Mouse (Mus musculus): ENCODE data around the gene Cyp2b10. TPM values are rescaled to one million over a fixed set of nuclear protein-coding genes. Genes with fewer than 3 reads are reported as not detected.

Gene Cyp2b10
- polyA plus RNA-seq, 1 experiment from 2014 or later, result not detected

- H3K27me3 ChIP-seq (ENCODE audit: control insufficient read depth, insufficient read depth, low read length), result no peaks in the 10 kb centered on the region
- H3K9me3 ChIP-seq (ENCODE audit: control insufficient read depth, low read length), result no peaks in the 10 kb centered on the region; the same call in 1 of the 2 replicates
- H3K4me2 ChIP-seq (ENCODE audit: low read length), result no peak overlapping the region
- 76% methylated on average over 1 of the region's 1 CpGs for WGBS
- H3K4me1 ChIP-seq (ENCODE audit: control insufficient read depth, insufficient read depth, low read length), result no peaks in the 10 kb centered on the region
- no peak overlapping the region for H3K9ac ChIP-seq (replicated peaks; ENCODE audit: low read length)
- no peak for ATAC-seq (ENCODE audit: low FRiP score, low TSS enrichment)
- H3K4me3 ChIP-seq (replicated peaks; ENCODE audit: low read depth, low read length), result no peak overlapping the region
- DNase-seq, result no peak
- H3K36me3 ChIP-seq (ENCODE audit: control insufficient read depth, insufficient read depth, low read length), result no peaks in the 10 kb centered on the region
- no peak overlapping the region for H3K27ac ChIP-seq (replicated peaks; ENCODE audit: low read depth, low read length)
Observed at GRCm38 (mm10) chr7:25945274-25945673, 47.9 kb downstream of the Cyp2b10 start.

Other genes starting within 250 kb of the Cyp2b10 start
- gene Bckdha, start 238.6 kb upstream of the Cyp2b10 start, polyA plus RNA-seq (2014; fragmentation: Nextera tagmentation; extraction: Ambion mirVana), result 40.6 and 46.3 TPM in 2 replicates
- gene Exosc5, start 238.5 kb upstream of the Cyp2b10 start, polyA plus RNA-seq (2014; fragmentation: Nextera tagmentation; extraction: Ambion mirVana), result 38.3 and 41.3 TPM in 2 replicates
- gene Tmem91, start 222.5 kb upstream of the Cyp2b10 start, polyA plus RNA-seq (2014; fragmentation: Nextera tagmentation; extraction: Ambion mirVana), result 32.8 and 46.5 TPM in 2 replicates
- 44.3 and 47.9 TPM in 2 replicates for gene B9d2, start 216.8 kb upstream of the Cyp2b10 start, polyA plus RNA-seq (2014; fragmentation: Nextera tagmentation; extraction: Ambion mirVana)
- gene Tgfb1, start 210.6 kb upstream of the Cyp2b10 start, polyA plus RNA-seq (2014; fragmentation: Nextera tagmentation; extraction: Ambion mirVana), result 0.67 and 1.1 TPM in 2 replicates
- gene Ccdc97, start 178.5 kb upstream of the Cyp2b10 start, polyA plus RNA-seq (2014; fragmentation: Nextera tagmentation; extraction: Ambion mirVana), result 38.3 and 47.7 TPM in 2 replicates
- gene Hnrnpul1, start 142.9 kb upstream of the Cyp2b10 start, polyA plus RNA-seq (2014; fragmentation: Nextera tagmentation; extraction: Ambion mirVana), result 52.1 and 61.6 TPM in 2 replicates
- gene Axl, start 108.9 kb upstream of the Cyp2b10 start, polyA plus RNA-seq (2014; fragmentation: Nextera tagmentation; extraction: Ambion mirVana), result 9.3 and 20.2 TPM in 2 replicates
- 1.4 and 2.1 TPM in 2 replicates for gene Cyp2s1, start 80.7 kb upstream of the Cyp2b10 start, polyA plus RNA-seq (2014; fragmentation: Nextera tagmentation; extraction: Ambion mirVana)
- not detected in 2 replicates for gene Cyp2b13, start 163.9 kb downstream of the Cyp2b10 start, polyA plus RNA-seq (2014; fragmentation: Nextera tagmentation; extraction: Ambion mirVana)